Mouse (Mus musculus): ENCODE results near the gene Aqp12. TPM values are rescaled to one million over a fixed set of nuclear protein-coding genes. Genes with fewer than 3 reads are reported as not detected.

Gene Aqp12
- polyA plus RNA-seq, 1 experiment: 0.42 TPM

- H3K27ac ChIP-seq (ENCODE audit: control insufficient read depth, insufficient read depth, low read length): no peak overlapping the region
- H3K27me3 ChIP-seq (ENCODE audit: control insufficient read depth, insufficient read depth, low read length): no peaks in the 10 kb centered on the region
- TF ChIP-seq POLR2A (IDR thresholded peaks at IDR 0.05; ENCODE audit: control insufficient read depth, extremely low read depth, insufficient read depth, low read length, poor library complexity): no peak
- TF ChIP-seq CTCF (IDR thresholded peaks at IDR 0.05; ENCODE audit: borderline replicate concordance, control insufficient read depth, extremely low read depth, insufficient read depth, low read length, poor library complexity): no peak
- H3K4me3 ChIP-seq (ENCODE audit: control insufficient read depth, insufficient read depth, low read length): no peak overlapping the region
- H3K4me1 ChIP-seq (replicated peaks; ENCODE audit: control insufficient read depth, insufficient read depth, low read length): no peaks in the 10 kb centered on the region; the same call in 1 of the 2 replicates
- no peak for DNase-seq
- 76% methylated on average over 6 of the region's 6 CpGs for WGBS
- no peaks in the 10 kb centered on the region for H3K36me3 ChIP-seq (ENCODE audit: control insufficient read depth, insufficient read depth, low read length)
These were observed 30.0 kb upstream of the Aqp12 start for GRCm38 (mm10) chr1:92976141-92976566.

- Histone ChIP-seq H3K27ac (ENCODE audit: control insufficient read depth, insufficient read depth, low read length) (no peak overlapping the region), H3K4me1 (replicated peaks; ENCODE audit: control insufficient read depth, insufficient read depth, low read length) (no peaks in the 10 kb centered on the region; the same call in 1 of the 2 replicates), H3K4me3 (ENCODE audit: control insufficient read depth, insufficient read depth, low read length) (no peak overlapping the region), H3K36me3 (ENCODE audit: control insufficient read depth, insufficient read depth, low read length) (no peaks in the 10 kb centered on the region), H3K27me3 (ENCODE audit: control insufficient read depth, insufficient read depth, low read length) (no peaks in the 10 kb centered on the region)
- 87% methylated on average over 7 of the region's 7 CpGs for WGBS
- DNase-seq: no peak
- TF ChIP-seq CTCF (IDR thresholded peaks at IDR 0.05; ENCODE audit: borderline replicate concordance, control insufficient read depth, extremely low read depth, insufficient read depth, low read length, poor library complexity) (no peak), POLR2A (IDR thresholded peaks at IDR 0.05; ENCODE audit: control insufficient read depth, extremely low read depth, insufficient read depth, low read length, poor library complexity) (no peak)
These were observed 27.5 kb upstream of the Aqp12 start for GRCm38 (mm10) chr1:92978645-92979044.

GRCm38 (mm10) chr1:92979073-92979602 is 27.0 kb upstream of the Aqp12 start:
- no peak for TF ChIP-seq POLR2A (IDR thresholded peaks at IDR 0.05; ENCODE audit: control insufficient read depth, extremely low read depth, insufficient read depth, low read length, poor library complexity)
- no peak for TF ChIP-seq CTCF (IDR thresholded peaks at IDR 0.05; ENCODE audit: borderline replicate concordance, control insufficient read depth, extremely low read depth, insufficient read depth, low read length, poor library complexity)
- no peaks in the 10 kb centered on the region for H3K27me3 ChIP-seq (ENCODE audit: control insufficient read depth, insufficient read depth, low read length)
- H3K4me3 ChIP-seq (ENCODE audit: control insufficient read depth, insufficient read depth, low read length): no peak overlapping the region
- 83% methylated on average over 11 of the region's 11 CpGs for WGBS
- H3K27ac ChIP-seq (ENCODE audit: control insufficient read depth, insufficient read depth, low read length): no peak overlapping the region
- no peak for DNase-seq
- H3K36me3 ChIP-seq (ENCODE audit: control insufficient read depth, insufficient read depth, low read length): no peaks in the 10 kb centered on the region
- no peaks in the 10 kb centered on the region; the same call in 1 of the 2 replicates for H3K4me1 ChIP-seq (replicated peaks; ENCODE audit: control insufficient read depth, insufficient read depth, low read length)

GRCm38 (mm10) chr1:92981056-92981845 is 24.9 kb upstream of the Aqp12 start:
- no peak for DNase-seq
- Histone ChIP-seq H3K27me3 (ENCODE audit: control insufficient read depth, insufficient read depth, low read length) (no peaks in the 10 kb centered on the region), H3K36me3 (ENCODE audit: control insufficient read depth, insufficient read depth, low read length) (no peaks in the 10 kb centered on the region), H3K4me1 (replicated peaks; ENCODE audit: control insufficient read depth, insufficient read depth, low read length) (no peaks in the 10 kb centered on the region; the same call in 1 of the 2 replicates), H3K27ac (ENCODE audit: control insufficient read depth, insufficient read depth, low read length) (no peak overlapping the region), H3K4me3 (ENCODE audit: control insufficient read depth, insufficient read depth, low read length) (no peak overlapping the region)
- no peak for TF ChIP-seq CTCF (IDR thresholded peaks at IDR 0.05; ENCODE audit: borderline replicate concordance, control insufficient read depth, extremely low read depth, insufficient read depth, low read length, poor library complexity)
- WGBS: 90% methylated on average over 7 of the region's 7 CpGs

GRCm38 (mm10) chr1:92982931-92983605 is 23.1 kb upstream of the Aqp12 start:
- no peaks in the 10 kb centered on the region for H3K27me3 ChIP-seq (ENCODE audit: control insufficient read depth, insufficient read depth, low read length)
- no peak for DNase-seq

GRCm38 (mm10) chr1:92984999-92985398 is 21.1 kb upstream of the Aqp12 start:
- no peak for TF ChIP-seq CTCF (IDR thresholded peaks at IDR 0.05; ENCODE audit: borderline replicate concordance, control insufficient read depth, extremely low read depth, insufficient read depth, low read length, poor library complexity)
- TF ChIP-seq POLR2A (IDR thresholded peaks at IDR 0.05; ENCODE audit: control insufficient read depth, extremely low read depth, insufficient read depth, low read length, poor library complexity): no peak
- no peaks in the 10 kb centered on the region for H3K4me1 ChIP-seq (replicated peaks; ENCODE audit: control insufficient read depth, insufficient read depth, low read length)
- H3K4me3 ChIP-seq (ENCODE audit: control insufficient read depth, insufficient read depth, low read length): no peak overlapping the region
- no peaks in the 10 kb centered on the region for H3K36me3 ChIP-seq (ENCODE audit: control insufficient read depth, insufficient read depth, low read length)
- no peak overlapping the region for H3K27ac ChIP-seq (ENCODE audit: control insufficient read depth, insufficient read depth, low read length)
- DNase-seq: no peak
- WGBS: 86% methylated on average over 5 of the region's 5 CpGs
- no peaks in the 10 kb centered on the region for H3K27me3 ChIP-seq (ENCODE audit: control insufficient read depth, insufficient read depth, low read length)

More at GRCm38 (mm10) chr1:92982931-92983605, 23.1 kb upstream of the Aqp12 start:
- no peaks in the 10 kb centered on the region for H3K36me3 ChIP-seq (ENCODE audit: control insufficient read depth, insufficient read depth, low read length)
- H3K27ac ChIP-seq (ENCODE audit: control insufficient read depth, insufficient read depth, low read length): no peak overlapping the region
- 94% methylated on average over 17 of the region's 17 CpGs for WGBS
- H3K4me3 ChIP-seq (ENCODE audit: control insufficient read depth, insufficient read depth, low read length): no peak overlapping the region
- no peaks in the 10 kb centered on the region; the same call in 1 of the 2 replicates for H3K4me1 ChIP-seq (replicated peaks; ENCODE audit: control insufficient read depth, insufficient read depth, low read length)
- TF ChIP-seq CTCF (IDR thresholded peaks at IDR 0.05; ENCODE audit: borderline replicate concordance, control insufficient read depth, extremely low read depth, insufficient read depth, low read length, poor library complexity) (no peak), POLR2A (IDR thresholded peaks at IDR 0.05; ENCODE audit: control insufficient read depth, extremely low read depth, insufficient read depth, low read length, poor library complexity) (no peak)
